Mouse (Mus musculus) hindbrain, embryonic 16.5 days (tissue): ENCODE results near the gene Hdc. TPM values are rescaled to one million over a fixed set of nuclear protein-coding genes. Genes with fewer than 3 reads are reported as not detected.

Experiments
- ATAC-seq: fragments of 200-750 bp; cut with Nextera tagmentation; 2 replicates; pipeline ENCODE4 v1.8.0; 2017; ENCODE audit warnings: moderate TSS enrichment, moderate library complexity
- H3K27ac ChIP-seq: fragments of 300-500 bp; sonication (generic); 2 replicates; pipeline ENCODE4 v1.5.1; 2014; ENCODE audit warnings: low read depth, mild to moderate bottlenecking, control low read depth, low read length, moderate library complexity
- H3K27me3 ChIP-seq: fragments of 300-500 bp; sonication (generic); replicated peaks from 2 replicates; pipeline ENCODE4 v1.6.1; 2014; ENCODE audit warnings: low read length; ENCODE audit not compliant: control insufficient read depth, insufficient read depth
- H3K36me3 ChIP-seq: fragments of 300-500 bp; sonication (generic); 2 replicates; pipeline ENCODE4 v1.6.1; 2014; ENCODE audit warnings: mild to moderate bottlenecking, low read length, moderate library complexity, mixed read lengths; ENCODE audit not compliant: control insufficient read depth, insufficient read depth
- H3K4me1 ChIP-seq: fragments of 300-500 bp; sonication (generic); 2 replicates; pipeline ENCODE4 v1.6.1; 2014; ENCODE audit warnings: low read depth, low read length; ENCODE audit not compliant: control insufficient read depth, insufficient read depth
- H3K4me2 ChIP-seq: fragments of 300-500 bp; sonication (generic); 2 replicates; pipeline ENCODE4 v1.6.1; 2014; ENCODE audit warnings: mild to moderate bottlenecking, low read length, control low read depth, moderate library complexity
- H3K4me3 ChIP-seq: fragments of 300-500 bp; sonication (generic); 2 replicates; pipeline ENCODE4 v1.5.1; 2014; ENCODE audit warnings: mild to moderate bottlenecking, low read length, control low read depth, moderate library complexity
- H3K9ac ChIP-seq: fragments of 300-500 bp; sonication (generic); 2 replicates; pipeline ENCODE4 v1.6.1; 2014; ENCODE audit warnings: low read depth, mild to moderate bottlenecking, control low read depth, low read length, moderate library complexity
- H3K9me3 ChIP-seq: fragments of 300-500 bp; sonication (generic); 2 replicates; pipeline ENCODE4 v1.6.1; 2014; ENCODE audit warnings: mild to moderate bottlenecking, low read length, moderate library complexity; ENCODE audit not compliant: control insufficient read depth
- WGBS: fragments of 180-500 bp; shearing (Covaris S2); extraction: QIAGEN DNeasy Blood & Tissue Kit; methylation state at CpG from one replicate; pipeline ENCODE4 v1.1.7; 2014; 5-methylcytosine and 5-hydroxymethylcytosine counted together
- polyA plus RNA-seq: library from polyadenylated mRNA; unstranded; fragments of >200 nt; fragmentation: Nextera tagmentation; extraction: Ambion mirVana; gene quantifications from 2 replicates; pipeline ENCODE4 v1.2.1, GENCODE M21; 2015

The Hdc gene
- polyA plus RNA-seq, 1 experiment from 2014 or later = 2.6 TPM

DNA sequence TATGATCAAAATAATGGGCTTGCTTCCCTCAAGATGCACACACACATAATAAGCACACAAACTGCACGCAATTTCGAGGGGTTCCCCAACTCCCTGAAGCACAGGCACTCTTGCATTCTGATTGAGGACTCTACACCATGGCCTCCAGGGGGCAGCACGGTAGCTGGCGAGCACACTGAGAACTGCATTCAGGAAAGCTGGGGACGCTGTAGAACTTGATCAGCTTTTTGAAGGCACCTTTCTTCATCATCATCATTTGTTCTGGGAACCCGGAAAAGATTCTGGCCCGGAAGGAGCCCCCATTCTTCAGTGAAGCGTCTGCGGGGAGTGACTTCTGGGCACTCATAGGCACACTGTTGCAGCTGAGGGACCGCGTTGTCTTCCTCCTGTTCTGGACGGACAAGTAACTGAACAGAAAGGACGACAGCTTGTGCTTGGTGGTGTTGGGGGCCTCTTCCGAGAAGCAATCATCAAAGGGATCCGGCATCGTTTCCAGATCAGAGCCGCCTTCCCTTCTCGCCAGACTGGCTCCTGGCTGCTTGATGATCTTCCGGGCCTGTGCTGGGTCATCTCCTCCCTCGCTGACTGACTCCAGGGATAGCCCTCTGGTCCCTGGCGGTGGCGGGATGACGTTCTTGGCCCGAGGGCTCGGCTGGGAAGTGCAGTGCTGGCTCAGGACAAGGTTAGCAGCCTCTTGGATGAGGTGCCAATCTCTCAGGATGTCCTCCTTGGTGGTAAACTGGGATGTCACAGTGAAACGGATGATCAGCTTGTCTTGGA lies 25.1 kb downstream of the Hdc start:
- no peak overlapping the region for H3K27ac ChIP-seq
- H3K4me2 ChIP-seq = peak overlapping the region; percentile 59
- ATAC-seq = peak; percentile 76; the same call in 1 of the 2 replicates
- no peaks in the 10 kb centered on the region for H3K9me3 ChIP-seq
- H3K36me3 ChIP-seq = no peaks in the 10 kb centered on the region
- no peak overlapping the region for H3K9ac ChIP-seq
- 30% methylated on average over 26 of the region's 26 CpGs for WGBS
- H3K4me3 ChIP-seq = peak overlapping the region; percentile 18
- H3K27me3 ChIP-seq = no peaks in the 10 kb centered on the region
- H3K4me1 ChIP-seq = no peaks in the 10 kb centered on the region

DNA sequence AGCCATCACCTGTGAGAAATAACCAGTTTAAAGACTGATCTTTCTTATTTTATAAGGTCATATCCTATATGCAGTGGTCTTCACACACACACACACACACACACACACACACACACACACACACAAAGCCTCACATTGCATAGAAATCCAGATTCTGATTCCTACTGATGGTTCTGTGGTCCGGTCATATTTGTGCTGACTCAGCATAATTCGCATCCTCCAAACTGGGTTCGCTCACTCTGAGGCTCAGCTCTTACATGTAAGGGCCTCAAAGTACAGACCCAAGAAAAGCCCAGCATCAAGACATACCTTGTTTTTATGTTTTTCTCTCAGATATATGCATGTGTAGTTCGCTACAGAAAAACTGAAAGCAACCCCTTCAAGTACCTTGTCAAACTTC lies 27.8 kb downstream of the Hdc start:
- Histone ChIP-seq H3K4me1 (no peaks in the 10 kb centered on the region), H3K36me3 (0 out of 2 replicates have a peak, but pooled peaks cover 7% of the 10 kb centered on the region), H3K9ac (no peak overlapping the region), H3K9me3 (no peaks in the 10 kb centered on the region), H3K4me3 (no peak overlapping the region), H3K27me3 (no peaks in the 10 kb centered on the region), H3K27ac (no peak overlapping the region), H3K4me2 (no peak overlapping the region)
- no peak for ATAC-seq
- 92% methylated on average over 4 of the region's 4 CpGs for WGBS

DNA sequence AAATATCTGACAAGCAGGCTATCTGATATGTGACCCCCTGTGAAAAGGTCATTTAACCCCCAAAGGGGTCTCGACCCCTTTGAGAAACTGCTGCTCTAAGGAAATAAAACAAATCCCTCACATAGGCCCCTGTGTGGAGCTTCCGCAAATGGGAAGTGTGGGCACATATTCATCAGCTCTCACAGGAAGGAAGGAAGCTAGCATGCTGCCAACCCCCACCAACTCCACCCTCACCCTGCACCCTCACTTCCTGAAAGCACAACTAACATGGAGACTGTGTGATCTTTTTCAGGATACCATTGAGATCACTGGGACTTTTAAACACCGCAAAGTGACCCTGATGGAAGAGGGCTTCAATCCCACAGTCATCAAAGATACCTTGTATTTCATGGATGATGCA lies 31.6 kb downstream of the Hdc start:
- Histone ChIP-seq H3K4me1 (no peaks in the 10 kb centered on the region), H3K4me3 (no peak overlapping the region), H3K4me2 (no peak overlapping the region), H3K27me3 (no peaks in the 10 kb centered on the region), H3K9ac (no peak overlapping the region), H3K27ac (no peak overlapping the region), H3K36me3 (0 out of 2 replicates have a peak, but pooled peaks cover 7% of the 10 kb centered on the region), H3K9me3 (no peaks in the 10 kb centered on the region)
- ATAC-seq = no peak
- WGBS = 85% methylated on average over 3 of the region's 3 CpGs

DNA sequence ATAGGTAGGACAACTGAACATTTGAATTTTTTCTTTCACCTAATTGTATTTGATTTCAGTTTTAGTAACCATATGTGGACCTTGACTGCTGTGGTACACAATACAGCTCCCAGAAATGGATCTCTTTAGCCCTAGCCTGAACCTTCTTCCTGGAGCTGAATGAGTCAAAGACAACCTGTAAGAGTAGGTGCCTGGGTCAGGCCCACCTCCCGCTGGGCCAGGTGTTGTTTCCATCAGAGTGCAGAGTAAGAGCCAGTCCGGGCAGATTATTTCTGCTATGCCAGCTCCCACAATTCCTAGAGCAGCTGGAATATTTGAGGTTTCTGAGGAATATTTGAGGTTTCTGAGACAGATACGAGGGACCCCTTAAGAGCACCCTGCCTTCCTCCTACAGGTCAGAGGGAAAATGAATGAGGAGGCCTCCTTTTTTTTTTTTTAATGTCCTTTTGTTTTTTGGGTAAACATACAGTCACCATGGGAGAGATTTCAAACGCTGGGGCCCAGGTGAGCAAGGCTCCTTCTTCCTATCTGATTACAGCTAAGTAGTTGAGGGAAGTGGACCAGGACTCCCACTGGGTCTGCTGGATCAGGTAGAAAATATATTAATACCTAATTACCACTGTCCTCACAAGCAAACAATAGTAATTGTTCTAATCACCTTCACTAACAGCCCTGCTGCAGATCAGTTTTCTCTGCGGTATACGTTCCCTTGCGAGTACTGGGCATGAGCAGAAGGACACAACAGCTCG lies 34.3 kb downstream of the Hdc start:
- H3K27ac ChIP-seq = no peak overlapping the region
- WGBS = 83% methylated on average over 8 of the region's 8 CpGs
- no peak overlapping the region for H3K9ac ChIP-seq
- ATAC-seq = no peak
- no peak overlapping the region for H3K4me2 ChIP-seq
- no peaks in the 10 kb centered on the region for H3K9me3 ChIP-seq
- H3K4me1 ChIP-seq = no peaks in the 10 kb centered on the region
- no peak overlapping the region for H3K4me3 ChIP-seq
- H3K36me3 ChIP-seq = 0 out of 2 replicates have a peak, but pooled peaks cover 7% of the 10 kb centered on the region
- no peaks in the 10 kb centered on the region for H3K27me3 ChIP-seq

DNA sequence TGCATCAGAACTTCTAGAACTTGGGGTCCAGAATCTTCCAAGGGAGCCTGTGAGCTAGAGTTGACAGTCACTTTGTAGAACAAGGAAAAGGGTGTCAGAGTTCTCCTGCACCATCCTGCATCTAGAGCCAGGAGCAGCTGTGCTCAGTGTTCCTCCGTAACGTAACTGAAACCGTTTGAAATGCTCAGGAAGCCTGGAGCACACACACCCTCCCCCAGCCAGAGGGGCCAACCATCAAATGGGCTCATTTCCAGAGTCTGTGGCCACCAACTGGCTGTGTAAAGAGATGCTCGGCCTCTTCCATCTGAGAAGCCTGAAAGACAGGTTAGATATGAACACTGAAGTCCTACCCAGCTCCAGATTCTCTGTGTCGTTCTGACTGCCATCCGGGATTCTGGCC lies 35.1 kb downstream of the Hdc start:
- Histone ChIP-seq H3K9me3 (no peaks in the 10 kb centered on the region), H3K27me3 (no peaks in the 10 kb centered on the region), H3K4me3 (no peak overlapping the region), H3K36me3 (0 out of 2 replicates have a peak, but pooled peaks cover 10% of the 10 kb centered on the region), H3K27ac (no peak overlapping the region), H3K4me2 (no peak overlapping the region), H3K4me1 (no peaks in the 10 kb centered on the region), H3K9ac (no peak overlapping the region)
- ATAC-seq = no peak
- 75% methylated on average over 6 of the region's 6 CpGs for WGBS

DNA sequence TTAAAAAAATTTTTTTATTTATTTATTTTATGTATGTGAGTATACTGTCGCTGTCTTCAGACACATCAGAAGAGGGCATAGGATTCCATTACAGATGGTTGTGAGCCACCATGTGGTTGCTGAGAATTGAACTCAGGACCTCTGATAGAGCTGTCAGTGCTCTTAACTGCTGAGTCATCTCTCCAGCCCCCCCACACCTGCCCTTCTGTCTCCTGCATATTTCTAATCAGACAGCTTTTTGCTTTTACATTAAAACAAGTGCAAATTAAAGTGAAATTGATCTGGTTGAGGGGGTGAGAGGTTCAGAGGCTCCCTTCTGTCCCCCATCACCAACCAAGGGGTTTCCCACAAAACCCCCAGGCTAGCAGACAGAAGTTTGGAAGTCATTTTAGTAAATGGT lies 39.8 kb downstream of the Hdc start:
- Histone ChIP-seq H3K27me3 (no peaks in the 10 kb centered on the region), H3K4me1 (no peaks in the 10 kb centered on the region), H3K27ac (no peak overlapping the region), H3K36me3 (peaks cover 5% of the 10 kb centered on the region; the same call in 1 of the 2 replicates), H3K4me2 (no peak overlapping the region), H3K9me3 (no peaks in the 10 kb centered on the region), H3K9ac (no peak overlapping the region), H3K4me3 (no peak overlapping the region)
- no peak for ATAC-seq
- 93% methylated on average over 1 of the region's 1 CpGs for WGBS

DNA sequence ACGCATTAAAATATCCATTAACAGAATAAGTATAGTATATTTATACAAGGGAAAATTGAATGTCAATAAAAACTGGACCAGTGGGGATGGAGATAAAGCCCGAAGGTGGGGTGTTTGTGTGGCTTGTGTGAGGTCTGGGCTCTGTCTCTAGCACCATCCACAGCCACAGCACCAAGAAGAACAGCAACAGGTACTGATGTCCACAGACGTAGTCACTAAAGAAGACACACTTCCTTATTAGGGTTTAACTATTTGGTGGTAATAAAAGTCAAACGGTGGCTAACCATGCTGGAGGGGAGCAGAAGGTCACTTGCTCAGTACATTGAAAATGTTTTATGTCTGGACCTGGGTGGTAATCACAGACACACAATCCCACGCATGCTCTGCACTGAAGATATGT lies 41.7 kb downstream of the Hdc start:
- Histone ChIP-seq H3K27me3 (no peaks in the 10 kb centered on the region), H3K9ac (no peak overlapping the region), H3K36me3 (peaks cover 5% of the 10 kb centered on the region; the same call in 1 of the 2 replicates), H3K27ac (no peak overlapping the region), H3K4me2 (no peak overlapping the region), H3K9me3 (no peaks in the 10 kb centered on the region), H3K4me3 (no peak overlapping the region), H3K4me1 (no peaks in the 10 kb centered on the region)
- WGBS = 91% methylated on average over 5 of the region's 5 CpGs
- ATAC-seq = no peak

DNA sequence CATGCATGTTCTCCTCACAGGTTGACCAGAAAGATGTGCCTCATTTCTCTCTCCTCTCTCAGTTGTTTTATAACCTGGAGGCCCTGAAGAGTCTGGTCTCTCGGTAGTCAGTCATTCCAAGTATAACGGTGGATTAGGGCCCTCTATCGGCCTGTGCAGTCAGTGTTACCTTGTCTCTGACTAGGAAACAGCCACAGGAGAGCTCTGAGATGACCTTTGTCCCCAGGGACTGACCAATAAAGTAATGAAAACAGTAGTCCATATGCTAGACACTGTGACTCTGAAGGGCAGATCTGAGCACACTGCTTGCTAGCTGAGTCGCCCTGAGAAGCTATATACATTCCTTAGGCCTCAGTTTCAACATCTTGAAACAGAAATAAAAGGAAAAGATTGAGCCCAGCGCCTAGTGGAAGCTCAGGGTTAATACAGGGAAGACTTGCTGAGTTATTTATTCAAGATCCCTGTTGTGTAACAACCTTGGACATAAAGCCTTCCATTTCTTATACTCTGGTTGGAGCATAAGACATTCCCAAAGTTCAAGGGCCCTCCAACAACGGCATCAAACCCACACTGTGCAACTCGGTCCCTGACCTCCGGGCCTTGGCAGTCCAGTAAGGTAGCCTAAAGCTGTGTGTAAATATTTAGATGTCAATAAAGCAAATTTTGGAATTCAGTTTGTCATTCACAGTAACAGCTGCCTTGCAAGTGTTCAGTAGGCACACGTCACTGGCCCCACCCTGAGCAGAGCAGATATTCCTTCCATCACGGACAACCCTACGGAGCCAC lies 43.5 kb downstream of the Hdc start:
- H3K4me2 ChIP-seq = no peak overlapping the region
- no peak overlapping the region for H3K9ac ChIP-seq
- H3K9me3 ChIP-seq = 0 out of 2 replicates have a peak, but pooled peaks cover 4% of the 10 kb centered on the region
- H3K36me3 ChIP-seq = peaks cover 6% of the 10 kb centered on the region
- WGBS = 84% methylated on average over 11 of the region's 11 CpGs
- no peaks in the 10 kb centered on the region for H3K4me1 ChIP-seq
- no peaks in the 10 kb centered on the region for H3K27me3 ChIP-seq
- H3K4me3 ChIP-seq = no peak overlapping the region
- no peak overlapping the region for H3K27ac ChIP-seq
- ATAC-seq = no peak

DNA sequence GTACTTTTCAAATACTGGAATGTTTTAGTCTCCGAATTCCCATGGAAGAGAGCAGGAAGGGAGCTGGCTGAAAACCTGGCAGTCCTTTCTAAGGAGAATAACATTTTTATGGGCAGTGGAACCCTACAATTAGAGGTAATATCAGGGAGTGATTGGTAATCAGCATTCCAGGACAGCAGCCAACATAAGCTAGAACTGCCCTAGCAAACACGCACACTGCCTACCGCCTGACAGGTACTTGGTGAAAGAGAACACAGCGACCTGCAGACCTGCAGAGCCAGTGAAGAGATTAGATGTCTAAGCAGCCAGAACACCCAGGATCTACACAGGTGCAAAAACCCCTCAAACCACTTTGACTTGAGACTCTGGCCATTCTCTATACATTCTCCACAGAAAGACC lies 46.4 kb downstream of the Hdc start:
- 84% methylated on average over 4 of the region's 4 CpGs for WGBS
- no peak overlapping the region for H3K27ac ChIP-seq
- no peak for ATAC-seq
- H3K4me1 ChIP-seq = no peaks in the 10 kb centered on the region
- no peaks in the 10 kb centered on the region for H3K27me3 ChIP-seq
- no peak overlapping the region for H3K4me3 ChIP-seq
- no peak overlapping the region for H3K9ac ChIP-seq
- no peak overlapping the region for H3K4me2 ChIP-seq
- H3K36me3 ChIP-seq = peaks cover 9% of the 10 kb centered on the region
- 0 out of 2 replicates have a peak, but pooled peaks cover 4% of the 10 kb centered on the region for H3K9me3 ChIP-seq
